Mouse (Mus musculus): ENCODE measurements at regions not wholly inside any gene's neighbourhood (a gene's known extent, or its start where the extent isn't known, plus 50 kb on each side); places are given as distances from the start of the nearest gene placed in this dataset.
A peak's percentile ranks its signal among the peaks of the same experiment; 100 is the strongest.

GRCm38 (mm10) chr10:126711758-126712157 lies 189.4 kb downstream of the Atp23 start:
- peak; percentile 4 for DNase-seq (ENCODE audit: low spot score)

DNA sequence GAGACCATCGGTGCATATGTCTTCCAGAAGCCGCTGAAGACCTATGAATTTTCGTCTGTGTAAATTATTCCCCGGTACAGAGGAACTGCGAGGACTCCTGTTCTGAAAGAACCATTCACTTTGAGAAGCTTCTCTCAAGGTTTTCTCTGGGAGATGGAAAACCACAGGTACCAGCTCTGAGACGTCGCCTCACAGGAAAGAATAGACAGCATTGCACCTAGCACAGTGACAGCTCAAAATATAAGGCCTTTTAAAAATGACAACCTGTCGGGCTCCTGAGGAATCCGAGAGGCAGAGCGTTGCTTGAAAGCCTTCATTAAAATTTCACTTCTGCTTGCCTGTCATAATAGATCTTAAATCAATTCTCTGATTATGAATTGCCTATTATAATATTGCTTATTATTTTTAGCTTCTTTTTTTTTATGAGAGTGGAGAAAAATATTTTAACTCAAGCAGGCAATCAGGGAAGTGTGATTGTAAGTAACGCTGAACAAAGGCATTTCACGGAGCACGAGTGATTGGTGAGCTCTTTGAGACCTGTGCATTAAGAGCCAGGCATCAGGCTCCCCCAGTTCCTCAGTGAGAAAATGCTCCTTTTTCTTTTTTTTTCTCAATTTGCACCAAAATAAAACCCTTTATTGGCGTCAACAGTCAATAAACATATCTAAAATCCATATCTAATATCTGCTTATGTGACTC lies 191.8 kb downstream of the Atp23 start:
- no peak for DNase-seq (ENCODE audit: low spot score)
- no peak overlapping the region for H3K27ac ChIP-seq
- no peak overlapping the region for H3K4me3 ChIP-seq
- no peaks in the 10 kb centered on the region for H3K27me3 ChIP-seq (ENCODE audit: insufficient read depth, poor library complexity, severe bottlenecking)
- H3K4me1 ChIP-seq (replicated peaks) = 0 out of 2 replicates have a peak, but pooled peaks cover 5% of the 10 kb centered on the region
- WGBS = 87% methylated on average over 14 of the region's 14 CpGs
- H3K36me3 ChIP-seq = no peaks in the 10 kb centered on the region
- no peaks in the 10 kb centered on the region for H3K9me3 ChIP-seq

More at GRCm38 (mm10) chr10:126711758-126712157, 189.4 kb downstream of the Atp23 start:
- Histone ChIP-seq H3K4me1 (replicated peaks) (0 out of 2 replicates have a peak, but pooled peaks cover 5% of the 10 kb centered on the region), H3K27me3 (ENCODE audit: insufficient read depth, poor library complexity, severe bottlenecking) (no peaks in the 10 kb centered on the region), H3K4me3 (no peak overlapping the region), H3K36me3 (no peaks in the 10 kb centered on the region), H3K9me3 (no peaks in the 10 kb centered on the region), H3K27ac (no peak overlapping the region)
- 53% methylated on average over 3 of the region's 3 CpGs for WGBS

GRCm38 (mm10) chr10:126708730-126709129 lies 192.4 kb downstream of the Atp23 start:
- WGBS = 76% methylated on average over 4 of the region's 4 CpGs
- Histone ChIP-seq H3K4me1 (replicated peaks) (0 out of 2 replicates have a peak, but pooled peaks cover 5% of the 10 kb centered on the region), H3K4me3 (no peak overlapping the region), H3K27me3 (ENCODE audit: insufficient read depth, poor library complexity, severe bottlenecking) (no peaks in the 10 kb centered on the region), H3K27ac (no peak overlapping the region), H3K36me3 (no peaks in the 10 kb centered on the region), H3K9me3 (no peaks in the 10 kb centered on the region)
- no peak for DNase-seq (ENCODE audit: low spot score)

DNA sequence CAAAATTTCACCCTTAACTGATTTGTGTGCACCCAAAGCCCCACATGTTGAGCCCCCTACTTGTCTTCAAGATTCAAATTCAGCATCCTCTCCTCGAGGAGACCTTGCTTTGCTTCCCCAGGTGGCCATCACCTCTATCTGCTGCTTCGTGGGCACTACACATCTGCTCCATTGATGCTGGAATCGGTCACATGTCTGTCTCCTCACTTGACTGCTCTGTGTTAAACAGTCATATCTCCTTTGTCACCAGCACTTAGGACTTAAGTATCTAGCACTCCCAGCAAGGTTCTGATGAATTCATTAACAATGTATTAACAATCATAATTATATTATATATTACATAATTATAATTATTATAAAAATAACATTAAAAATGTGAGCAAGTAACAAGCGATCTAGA lies 192.9 kb downstream of the Atp23 start:
- no peak overlapping the region for H3K4me3 ChIP-seq
- H3K9me3 ChIP-seq = no peaks in the 10 kb centered on the region
- 0 out of 2 replicates have a peak, but pooled peaks cover 5% of the 10 kb centered on the region for H3K4me1 ChIP-seq (replicated peaks)
- H3K36me3 ChIP-seq = no peaks in the 10 kb centered on the region
- no peak for DNase-seq (ENCODE audit: low spot score)
- WGBS = 77% methylated on average over 4 of the region's 4 CpGs
- no peak overlapping the region for H3K27ac ChIP-seq
- no peaks in the 10 kb centered on the region for H3K27me3 ChIP-seq (ENCODE audit: insufficient read depth, poor library complexity, severe bottlenecking)

- no peaks in the 10 kb centered on the region for H3K9me3 ChIP-seq
- H3K36me3 ChIP-seq = no peaks in the 10 kb centered on the region
- no peaks in the 10 kb centered on the region for H3K4me1 ChIP-seq (replicated peaks)
- H3K4me3 ChIP-seq = no peak overlapping the region
- no peak overlapping the region for H3K27ac ChIP-seq
- no peak for DNase-seq (ENCODE audit: low spot score)
- WGBS = 91% methylated on average over 10 of the region's 10 CpGs
- H3K27me3 ChIP-seq (ENCODE audit: insufficient read depth, poor library complexity, severe bottlenecking) = no peaks in the 10 kb centered on the region
These were observed 204.1 kb downstream of the Atp23 start for GRCm38 (mm10) chr10:126697086-126697485.

GRCm38 (mm10) chr10:126690914-126691673 lies 210.1 kb downstream of the Atp23 start:
- H3K27me3 ChIP-seq (ENCODE audit: insufficient read depth, poor library complexity, severe bottlenecking) = no peaks in the 10 kb centered on the region
- no peak for DNase-seq (ENCODE audit: low spot score)
- no peak overlapping the region for H3K27ac ChIP-seq
- 76% methylated on average over 25 of the region's 25 CpGs for WGBS
- H3K4me3 ChIP-seq = no peak overlapping the region
- no peaks in the 10 kb centered on the region for H3K36me3 ChIP-seq
- no peaks in the 10 kb centered on the region for H3K4me1 ChIP-seq (replicated peaks)
- H3K9me3 ChIP-seq = no peaks in the 10 kb centered on the region

GRCm38 (mm10) chr10:126680275-126681184 lies 220.6 kb downstream of the Atp23 start:
- H3K27ac ChIP-seq = peak overlapping the region; percentile 45; the same call in 1 of the 2 replicates
- peak overlapping the region; percentile 23 for H3K4me3 ChIP-seq
- WGBS = 9% methylated on average over 12 of the region's 12 CpGs
- H3K27me3 ChIP-seq (ENCODE audit: insufficient read depth, poor library complexity, severe bottlenecking) = no peaks in the 10 kb centered on the region
- peaks cover 18% of the 10 kb centered on the region for H3K4me1 ChIP-seq (replicated peaks)
- no peaks in the 10 kb centered on the region for H3K36me3 ChIP-seq
- peaks cover 3% of the 10 kb centered on the region; the same call in 1 of the 2 replicates for H3K9me3 ChIP-seq
- DNase-seq (ENCODE audit: low spot score) = peak; percentile 35

DNA sequence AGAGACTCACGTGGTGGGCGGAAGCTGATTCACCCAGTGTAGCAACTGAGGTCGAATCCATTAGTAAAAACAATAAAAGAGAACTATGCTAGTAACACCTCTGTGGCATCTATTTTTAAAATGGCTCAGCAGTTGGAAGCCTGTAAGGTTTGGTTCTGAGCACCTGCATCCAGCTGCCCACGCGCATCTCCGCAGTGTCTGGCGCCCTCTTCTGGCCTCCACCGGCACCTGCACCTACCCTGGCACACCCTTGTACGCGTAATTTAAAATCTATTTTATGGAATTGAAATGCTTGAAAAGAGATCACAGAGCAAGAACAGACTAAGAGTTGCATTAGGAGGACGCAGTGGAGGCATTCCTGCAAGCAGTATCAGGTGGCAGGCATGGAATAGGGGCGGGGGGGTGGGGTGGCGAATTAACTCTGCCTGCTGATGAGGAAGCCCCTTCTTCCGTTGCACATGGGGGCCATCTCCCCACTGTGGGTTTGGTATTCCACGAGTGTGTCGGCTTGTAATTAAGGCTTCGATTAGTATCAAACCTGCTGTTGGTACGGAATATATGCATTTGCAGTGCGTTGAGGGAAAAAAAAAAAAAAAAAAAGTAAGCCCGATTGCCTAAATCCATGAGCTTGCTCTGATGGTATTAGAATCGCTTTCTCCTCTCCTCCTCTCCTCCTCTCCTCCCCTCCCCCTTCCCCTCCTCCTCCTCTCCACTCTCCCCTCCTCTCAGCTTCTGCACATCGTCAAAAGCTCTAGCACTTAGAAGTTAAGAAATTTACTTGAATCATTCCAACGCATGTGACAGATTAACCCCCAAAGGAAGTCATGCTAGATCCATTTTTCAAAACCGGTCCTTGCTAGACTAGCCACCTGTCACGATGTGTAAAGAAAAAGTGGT lies 221.7 kb downstream of the Atp23 start:
- H3K9me3 ChIP-seq = peaks cover 3% of the 10 kb centered on the region; the same call in 1 of the 2 replicates
- 25% methylated on average over 25 of the region's 25 CpGs for WGBS
- no peaks in the 10 kb centered on the region for H3K27me3 ChIP-seq (ENCODE audit: insufficient read depth, poor library complexity, severe bottlenecking)
- no peak overlapping the region for H3K27ac ChIP-seq
- H3K4me1 ChIP-seq (replicated peaks) = peaks cover 18% of the 10 kb centered on the region
- peak; percentile 30 for DNase-seq (ENCODE audit: low spot score)
- H3K36me3 ChIP-seq = no peaks in the 10 kb centered on the region
- peak overlapping the region; percentile 29; the same call in 1 of the 2 replicates for H3K4me3 ChIP-seq

GRCm38 (mm10) chr10:126673437-126673836 lies 227.7 kb downstream of the Atp23 start:
- H3K9me3 ChIP-seq = peaks cover 3% of the 10 kb centered on the region; the same call in 1 of the 2 replicates
- H3K4me1 ChIP-seq (replicated peaks) = no peaks in the 10 kb centered on the region
- H3K4me3 ChIP-seq = no peak overlapping the region
- no peak overlapping the region for H3K27ac ChIP-seq
- no peaks in the 10 kb centered on the region for H3K36me3 ChIP-seq
- no peaks in the 10 kb centered on the region for H3K27me3 ChIP-seq (ENCODE audit: insufficient read depth, poor library complexity, severe bottlenecking)
- no peak for DNase-seq (ENCODE audit: low spot score)
- WGBS = 58% methylated on average over 5 of the region's 5 CpGs

DNA sequence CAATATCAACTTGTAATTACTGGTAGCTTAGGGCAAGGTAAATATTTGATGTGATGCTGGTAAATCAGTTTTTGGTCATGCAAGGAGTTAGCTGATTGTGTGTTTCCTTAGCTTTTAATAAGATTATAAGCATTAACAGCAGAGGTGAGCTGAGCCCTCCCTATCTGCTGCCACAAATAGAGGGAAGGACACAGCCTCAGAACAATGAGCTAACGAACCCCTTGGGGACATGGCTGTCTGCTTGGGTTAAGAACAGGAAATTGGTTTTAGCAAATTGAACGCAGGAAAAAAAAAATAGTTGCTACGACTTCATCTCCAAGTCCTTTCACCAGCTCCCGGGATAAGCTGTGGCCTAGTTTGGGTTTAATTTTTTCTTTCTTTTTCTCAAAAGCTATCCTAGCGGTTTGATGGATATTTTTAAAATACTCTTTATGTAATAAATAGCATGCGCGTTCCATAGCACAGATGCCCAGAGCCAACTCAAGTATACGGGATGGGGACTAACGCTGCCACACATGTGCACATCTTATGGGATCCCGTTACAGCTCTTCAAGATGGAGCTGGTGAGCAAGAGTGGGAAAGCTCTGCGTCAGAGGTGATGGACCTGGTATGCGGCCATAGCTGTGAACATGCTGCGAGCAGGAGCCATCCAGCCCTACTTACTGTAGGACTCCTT lies 236.6 kb downstream of the Atp23 start:
- no peaks in the 10 kb centered on the region for H3K36me3 ChIP-seq
- no peaks in the 10 kb centered on the region for H3K27me3 ChIP-seq (ENCODE audit: insufficient read depth, poor library complexity, severe bottlenecking)
- WGBS = 88% methylated on average over 13 of the region's 13 CpGs
- H3K4me1 ChIP-seq (replicated peaks) = no peaks in the 10 kb centered on the region
- no peaks in the 10 kb centered on the region for H3K9me3 ChIP-seq
- H3K4me3 ChIP-seq = no peak overlapping the region
- no peak overlapping the region for H3K27ac ChIP-seq
- no peak for DNase-seq (ENCODE audit: low spot score)

DNA sequence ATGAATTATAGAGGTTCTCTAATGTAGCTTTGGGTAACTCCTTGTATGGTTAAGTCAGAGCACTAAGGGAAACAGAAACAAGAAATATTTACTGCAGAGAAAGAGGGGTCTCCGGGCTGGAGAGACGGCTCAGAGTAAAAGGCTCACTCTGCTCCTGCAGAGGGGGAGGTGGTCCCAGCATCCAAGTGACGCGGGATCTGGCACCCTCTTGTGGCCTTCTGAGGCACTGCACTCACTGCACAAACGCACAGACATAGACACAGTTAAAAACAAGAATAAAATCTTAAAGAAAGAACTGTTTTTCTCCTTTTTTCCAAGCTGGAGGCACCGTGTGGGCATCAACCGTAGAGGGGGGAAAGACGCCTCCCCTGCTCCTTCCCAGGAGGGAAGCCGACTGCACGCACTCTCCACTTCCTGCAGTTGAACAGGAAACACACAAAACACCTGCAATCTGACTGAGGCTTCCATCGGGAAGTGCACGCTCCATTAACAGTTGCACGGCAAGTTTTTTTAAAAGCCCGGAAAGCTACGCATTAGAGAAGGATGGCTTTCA lies 237.6 kb downstream of the Atp23 start:
- Histone ChIP-seq H3K4me1 (replicated peaks) (no peaks in the 10 kb centered on the region), H3K27me3 (ENCODE audit: insufficient read depth, poor library complexity, severe bottlenecking) (no peaks in the 10 kb centered on the region), H3K4me3 (no peak overlapping the region), H3K27ac (no peak overlapping the region), H3K9me3 (no peaks in the 10 kb centered on the region), H3K36me3 (no peaks in the 10 kb centered on the region)
- peak; percentile 18 for DNase-seq (ENCODE audit: low spot score)
- whole genome bisulfite sequencing = 83% methylated on average over 15 of the region's 15 CpGs
